Mouse (Mus musculus): ENCODE measurements around the gene Arhgef12. TPM values are rescaled to one million over a fixed set of nuclear protein-coding genes. Genes with fewer than 3 reads are reported as not detected.

Gene Arhgef12
- polyA plus RNA-seq, 1 experiment = 6.9 TPM

- Histone ChIP-seq H3K27ac (ENCODE audit: control insufficient read depth, insufficient read depth, low read depth, low read length) (no peak overlapping the region), H3K4me1 (ENCODE audit: control insufficient read depth, insufficient read depth, low read length) (no peaks in the 10 kb centered on the region), H3K36me3 (ENCODE audit: control insufficient read depth, insufficient read depth, low read length) (no peaks in the 10 kb centered on the region; the same call in none of the 2 replicates), H3K4me3 (ENCODE audit: control insufficient read depth, low read depth, low read length) (no peak overlapping the region), H3K27me3 (ENCODE audit: control insufficient read depth, insufficient read depth, low read length) (no peaks in the 10 kb centered on the region)
- no peak for TF ChIP-seq CTCF (IDR thresholded peaks at IDR 0.05; ENCODE audit: control insufficient read depth, insufficient read depth, insufficient replicate concordance, low read depth, low read length)
- TF ChIP-seq POLR2A (IDR thresholded peaks at IDR 0.05; ENCODE audit: control insufficient read depth, low read depth, low read length) = no peak
Observed at GRCm38 (mm10) chr9:43019656-43020055, 87.4 kb downstream of the Arhgef12 start.

- no peak overlapping the region for H3K4me3 ChIP-seq (ENCODE audit: control insufficient read depth, low read depth, low read length)
- no peaks in the 10 kb centered on the region for H3K4me1 ChIP-seq (ENCODE audit: control insufficient read depth, insufficient read depth, low read length)
- H3K27me3 ChIP-seq (ENCODE audit: control insufficient read depth, insufficient read depth, low read length) = no peaks in the 10 kb centered on the region
- no peak overlapping the region for H3K27ac ChIP-seq (ENCODE audit: control insufficient read depth, insufficient read depth, low read depth, low read length)
- TF ChIP-seq POLR2A (IDR thresholded peaks at IDR 0.05; ENCODE audit: control insufficient read depth, low read depth, low read length) = no peak
- no peak for TF ChIP-seq CTCF (IDR thresholded peaks at IDR 0.05; ENCODE audit: control insufficient read depth, insufficient read depth, insufficient replicate concordance, low read depth, low read length)
- no peaks in the 10 kb centered on the region; the same call in none of the 2 replicates for H3K36me3 ChIP-seq (ENCODE audit: control insufficient read depth, insufficient read depth, low read length)
Observed at GRCm38 (mm10) chr9:43015786-43016185, 91.3 kb downstream of the Arhgef12 start.

GRCm38 (mm10) chr9:43015366-43015765 lies 91.7 kb downstream of the Arhgef12 start:
- Histone ChIP-seq H3K27me3 (ENCODE audit: control insufficient read depth, insufficient read depth, low read length) (no peaks in the 10 kb centered on the region), H3K4me1 (ENCODE audit: control insufficient read depth, insufficient read depth, low read length) (no peaks in the 10 kb centered on the region), H3K27ac (ENCODE audit: control insufficient read depth, insufficient read depth, low read depth, low read length) (no peak overlapping the region), H3K4me3 (ENCODE audit: control insufficient read depth, low read depth, low read length) (no peak overlapping the region), H3K36me3 (ENCODE audit: control insufficient read depth, insufficient read depth, low read length) (no peaks in the 10 kb centered on the region; the same call in none of the 2 replicates)
- TF ChIP-seq POLR2A (IDR thresholded peaks at IDR 0.05; ENCODE audit: control insufficient read depth, low read depth, low read length) = no peak
- no peak for TF ChIP-seq CTCF (IDR thresholded peaks at IDR 0.05; ENCODE audit: control insufficient read depth, insufficient read depth, insufficient replicate concordance, low read depth, low read length)

- no peak for TF ChIP-seq CTCF (IDR thresholded peaks at IDR 0.05; ENCODE audit: control insufficient read depth, insufficient read depth, insufficient replicate concordance, low read depth, low read length)
- TF ChIP-seq POLR2A (IDR thresholded peaks at IDR 0.05; ENCODE audit: control insufficient read depth, low read depth, low read length) = no peak
- Histone ChIP-seq H3K4me1 (ENCODE audit: control insufficient read depth, insufficient read depth, low read length) (no peaks in the 10 kb centered on the region), H3K27me3 (ENCODE audit: control insufficient read depth, insufficient read depth, low read length) (no peaks in the 10 kb centered on the region), H3K27ac (ENCODE audit: control insufficient read depth, insufficient read depth, low read depth, low read length) (no peak overlapping the region), H3K36me3 (ENCODE audit: control insufficient read depth, insufficient read depth, low read length) (no peaks in the 10 kb centered on the region; the same call in none of the 2 replicates), H3K4me3 (ENCODE audit: control insufficient read depth, low read depth, low read length) (no peak overlapping the region)
Observed at GRCm38 (mm10) chr9:43014886-43015285, 92.2 kb downstream of the Arhgef12 start.

GRCm38 (mm10) chr9:43012541-43012940 lies 94.5 kb downstream of the Arhgef12 start:
- H3K27me3 ChIP-seq (ENCODE audit: control insufficient read depth, insufficient read depth, low read length) = no peaks in the 10 kb centered on the region
- H3K4me1 ChIP-seq (ENCODE audit: control insufficient read depth, insufficient read depth, low read length) = no peaks in the 10 kb centered on the region
- TF ChIP-seq POLR2A (IDR thresholded peaks at IDR 0.05; ENCODE audit: control insufficient read depth, low read depth, low read length) (no peak), CTCF (IDR thresholded peaks at IDR 0.05; ENCODE audit: control insufficient read depth, insufficient read depth, insufficient replicate concordance, low read depth, low read length) (no peak)
- H3K27ac ChIP-seq (ENCODE audit: control insufficient read depth, insufficient read depth, low read depth, low read length) = no peak overlapping the region
- no peak overlapping the region for H3K4me3 ChIP-seq (ENCODE audit: control insufficient read depth, low read depth, low read length)
- H3K36me3 ChIP-seq (ENCODE audit: control insufficient read depth, insufficient read depth, low read length) = no peaks in the 10 kb centered on the region; the same call in 1 of the 2 replicates

GRCm38 (mm10) chr9:43011061-43011460 lies 96.0 kb downstream of the Arhgef12 start:
- H3K27ac ChIP-seq (ENCODE audit: control insufficient read depth, insufficient read depth, low read depth, low read length) = no peak overlapping the region
- H3K27me3 ChIP-seq (ENCODE audit: control insufficient read depth, insufficient read depth, low read length) = no peaks in the 10 kb centered on the region
- no peaks in the 10 kb centered on the region; the same call in none of the 2 replicates for H3K36me3 ChIP-seq (ENCODE audit: control insufficient read depth, insufficient read depth, low read length)
- no peak for TF ChIP-seq POLR2A (IDR thresholded peaks at IDR 0.05; ENCODE audit: control insufficient read depth, low read depth, low read length)
- no peak for TF ChIP-seq CTCF (IDR thresholded peaks at IDR 0.05; ENCODE audit: control insufficient read depth, insufficient read depth, insufficient replicate concordance, low read depth, low read length)
- no peak overlapping the region for H3K4me3 ChIP-seq (ENCODE audit: control insufficient read depth, low read depth, low read length)
- H3K4me1 ChIP-seq (ENCODE audit: control insufficient read depth, insufficient read depth, low read length) = no peaks in the 10 kb centered on the region

GRCm38 (mm10) chr9:43003881-43004280 lies 103.2 kb downstream of the Arhgef12 start:
- H3K4me1 ChIP-seq (ENCODE audit: control insufficient read depth, insufficient read depth, low read length) = no peaks in the 10 kb centered on the region
- H3K4me3 ChIP-seq (ENCODE audit: control insufficient read depth, low read depth, low read length) = no peak overlapping the region
- no peak overlapping the region for H3K27ac ChIP-seq (ENCODE audit: control insufficient read depth, insufficient read depth, low read depth, low read length)
- H3K27me3 ChIP-seq (ENCODE audit: control insufficient read depth, insufficient read depth, low read length) = no peaks in the 10 kb centered on the region
- TF ChIP-seq CTCF (IDR thresholded peaks at IDR 0.05; ENCODE audit: control insufficient read depth, insufficient read depth, insufficient replicate concordance, low read depth, low read length) (no peak), POLR2A (IDR thresholded peaks at IDR 0.05; ENCODE audit: control insufficient read depth, low read depth, low read length) (no peak)
- peaks cover 2% of the 10 kb centered on the region for H3K36me3 ChIP-seq (ENCODE audit: control insufficient read depth, insufficient read depth, low read length)

- peaks cover 2% of the 10 kb centered on the region for H3K36me3 ChIP-seq (ENCODE audit: control insufficient read depth, insufficient read depth, low read length)
- no peaks in the 10 kb centered on the region for H3K27me3 ChIP-seq (ENCODE audit: control insufficient read depth, insufficient read depth, low read length)
- no peak for TF ChIP-seq POLR2A (IDR thresholded peaks at IDR 0.05; ENCODE audit: control insufficient read depth, low read depth, low read length)
- H3K4me3 ChIP-seq (ENCODE audit: control insufficient read depth, low read depth, low read length) = no peak overlapping the region
- no peak overlapping the region for H3K27ac ChIP-seq (ENCODE audit: control insufficient read depth, insufficient read depth, low read depth, low read length)
- no peaks in the 10 kb centered on the region for H3K4me1 ChIP-seq (ENCODE audit: control insufficient read depth, insufficient read depth, low read length)
Observed at GRCm38 (mm10) chr9:43003017-43003416, 104.0 kb downstream of the Arhgef12 start.
